In genomic region chr12:34076981-34077380, GRCm38 (mm10) we compare ENCODE assay signal across 19 mouse cellular contexts.
"Had no signal": no experiment of that assay in that cellular context is flagged by ENCODE, and none has a peak within 500 bp of the region (broad histone marks: within the 10 kb centered on the region; RNA-seq: fewer than 3 reads in every experiment).

No protein-coding gene starts in this region.

- DNase-seq: liver, embryonic 13.5 days; liver, postnatal 0 days; lung, embryonic 14.5 days; lung, postnatal 10 days; lung, postnatal 4 days; midbrain, embryonic 14.5 days; retina, postnatal 1 day; right cerebral cortex, adult 18-20 months; right cerebral cortex, postnatal 25 days; spleen, adult 18-20 months; thymus, adult 18-20 months; thymus, postnatal 14 days; thymus, postnatal 4 days had no signal

- H3K36me3 ChIP-seq: liver, embryonic 13.5 days; liver, embryonic 15.5 days; midbrain, embryonic 10.5 days; midbrain, embryonic 12.5 days; neural tube, embryonic 13.5 days had no signal

- H3K9me3 ChIP-seq: liver, embryonic 13.5 days; liver, embryonic 15.5 days; midbrain, embryonic 10.5 days; midbrain, embryonic 12.5 days; neural tube, embryonic 13.5 days had no signal

- H3K9ac ChIP-seq: liver, embryonic 13.5 days; liver, embryonic 15.5 days; liver, postnatal 0 days; lung, embryonic 14.5 days; midbrain, embryonic 12.5 days; neural tube, embryonic 13.5 days had no signal

- H3K27ac ChIP-seq: liver, embryonic 13.5 days; liver, embryonic 15.5 days; midbrain, embryonic 10.5 days; midbrain, embryonic 12.5 days; neural tube, embryonic 13.5 days had no signal

- ATAC-seq: liver, postnatal 0 days; midbrain, embryonic 16.5 days had no signal

- H3K4me1 ChIP-seq: liver, embryonic 13.5 days; liver, embryonic 15.5 days; midbrain, embryonic 10.5 days; midbrain, embryonic 12.5 days; neural tube, embryonic 13.5 days had no signal

- H3K27me3 ChIP-seq: liver, embryonic 13.5 days; liver, embryonic 15.5 days; midbrain, embryonic 12.5 days; neural tube, embryonic 13.5 days had no signal

- H3K4me2 ChIP-seq: liver, embryonic 13.5 days; liver, embryonic 15.5 days; lung, embryonic 14.5 days; midbrain, embryonic 12.5 days; neural tube, embryonic 13.5 days had no signal

- H3K4me3 ChIP-seq: liver, embryonic 13.5 days; liver, embryonic 15.5 days; midbrain, embryonic 10.5 days; midbrain, embryonic 12.5 days; myocyte; neural tube, embryonic 13.5 days had no signal
